Mouse (Mus musculus): Measurements from ENCODE around the gene Gm20388. TPM values are rescaled to one million over a fixed set of nuclear protein-coding genes. Genes with fewer than 3 reads are reported as not detected.
A peak's percentile ranks its signal among the peaks of the same experiment; 100 is the strongest.

The Gm20388 gene
- polyA plus RNA-seq, 1 experiment from 2014 or later, result 1.4 TPM

GRCm38 (mm10) chr8:120017349-120017748 lies 106.7 kb downstream of the Gm20388 start:
- WGBS (ENCODE audit: insufficient replicate concordance), result 73% methylated on average over 13 of the region's 13 CpGs
- Histone ChIP-seq H3K4me2 (ENCODE audit: low read depth, low read length) (no peak overlapping the region), H3K27me3 (ENCODE audit: control insufficient read depth, insufficient read depth, low read depth, low read length) (no peaks in the 10 kb centered on the region), H3K9me3 (replicated peaks; ENCODE audit: control insufficient read depth, low read length) (no peaks in the 10 kb centered on the region), H3K36me3 (ENCODE audit: control insufficient read depth, insufficient read depth) (no peaks in the 10 kb centered on the region), H3K27ac (ENCODE audit: low read length) (no peak overlapping the region), H3K9ac (ENCODE audit: low read depth, low read length) (no peak overlapping the region), H3K4me3 (ENCODE audit: low read depth, low read length) (no peak overlapping the region), H3K4me1 (ENCODE audit: control insufficient read depth, low read depth, low read length) (no peaks in the 10 kb centered on the region)
- ATAC-seq (ENCODE audit: low read depth), result no peak

GRCm38 (mm10) chr8:120017786-120018185 lies 107.1 kb downstream of the Gm20388 start:
- H3K9ac ChIP-seq (ENCODE audit: low read depth, low read length), result no peak overlapping the region
- 70% methylated on average over 6 of the region's 6 CpGs for WGBS (ENCODE audit: insufficient replicate concordance)
- H3K27ac ChIP-seq (ENCODE audit: low read length), result no peak overlapping the region
- H3K36me3 ChIP-seq (ENCODE audit: control insufficient read depth, insufficient read depth), result no peaks in the 10 kb centered on the region
- no peaks in the 10 kb centered on the region for H3K27me3 ChIP-seq (ENCODE audit: control insufficient read depth, insufficient read depth, low read depth, low read length)
- no peaks in the 10 kb centered on the region for H3K9me3 ChIP-seq (replicated peaks; ENCODE audit: control insufficient read depth, low read length)
- H3K4me2 ChIP-seq (ENCODE audit: low read depth, low read length), result no peak overlapping the region
- no peak overlapping the region for H3K4me3 ChIP-seq (ENCODE audit: low read depth, low read length)
- H3K4me1 ChIP-seq (ENCODE audit: control insufficient read depth, low read depth, low read length), result no peaks in the 10 kb centered on the region
- no peak for ATAC-seq (ENCODE audit: low read depth)

GRCm38 (mm10) chr8:120018379-120018778 lies 107.7 kb downstream of the Gm20388 start:
- ATAC-seq (ENCODE audit: low read depth), result no peak
- Histone ChIP-seq H3K9me3 (replicated peaks; ENCODE audit: control insufficient read depth, low read length) (no peaks in the 10 kb centered on the region), H3K4me1 (ENCODE audit: control insufficient read depth, low read depth, low read length) (no peaks in the 10 kb centered on the region), H3K36me3 (ENCODE audit: control insufficient read depth, insufficient read depth) (no peaks in the 10 kb centered on the region), H3K27me3 (ENCODE audit: control insufficient read depth, insufficient read depth, low read depth, low read length) (no peaks in the 10 kb centered on the region), H3K27ac (ENCODE audit: low read length) (no peak overlapping the region), H3K4me3 (ENCODE audit: low read depth, low read length) (no peak overlapping the region), H3K9ac (ENCODE audit: low read depth, low read length) (no peak overlapping the region), H3K4me2 (ENCODE audit: low read depth, low read length) (no peak overlapping the region)
- 69% methylated on average over 6 of the region's 6 CpGs for WGBS (ENCODE audit: insufficient replicate concordance)

GRCm38 (mm10) chr8:120019297-120019696 lies 108.7 kb downstream of the Gm20388 start:
- H3K9ac ChIP-seq (ENCODE audit: low read depth, low read length), result no peak overlapping the region
- H3K36me3 ChIP-seq (ENCODE audit: control insufficient read depth, insufficient read depth), result no peaks in the 10 kb centered on the region
- H3K4me2 ChIP-seq (ENCODE audit: low read depth, low read length), result no peak overlapping the region
- no peaks in the 10 kb centered on the region for H3K27me3 ChIP-seq (ENCODE audit: control insufficient read depth, insufficient read depth, low read depth, low read length)
- 72% methylated on average over 5 of the region's 5 CpGs for WGBS (ENCODE audit: insufficient replicate concordance)
- no peak overlapping the region for H3K27ac ChIP-seq (ENCODE audit: low read length)
- H3K4me1 ChIP-seq (ENCODE audit: control insufficient read depth, low read depth, low read length), result no peaks in the 10 kb centered on the region
- no peak for ATAC-seq (ENCODE audit: low read depth)
- H3K9me3 ChIP-seq (replicated peaks; ENCODE audit: control insufficient read depth, low read length), result no peaks in the 10 kb centered on the region
- no peak overlapping the region for H3K4me3 ChIP-seq (ENCODE audit: low read depth, low read length)

- no peaks in the 10 kb centered on the region for H3K9me3 ChIP-seq (replicated peaks; ENCODE audit: control insufficient read depth, low read length)
- H3K9ac ChIP-seq (ENCODE audit: low read depth, low read length), result no peak overlapping the region
- no peak overlapping the region for H3K4me2 ChIP-seq (ENCODE audit: low read depth, low read length)
- no peak overlapping the region for H3K27ac ChIP-seq (ENCODE audit: low read length)
- no peaks in the 10 kb centered on the region for H3K27me3 ChIP-seq (ENCODE audit: control insufficient read depth, insufficient read depth, low read depth, low read length)
- no peaks in the 10 kb centered on the region for H3K36me3 ChIP-seq (ENCODE audit: control insufficient read depth, insufficient read depth)
- 45% methylated on average over 7 of the region's 7 CpGs for WGBS (ENCODE audit: insufficient replicate concordance)
- no peaks in the 10 kb centered on the region for H3K4me1 ChIP-seq (ENCODE audit: control insufficient read depth, low read depth, low read length)
- no peak overlapping the region for H3K4me3 ChIP-seq (ENCODE audit: low read depth, low read length)
- ATAC-seq (ENCODE audit: low read depth), result no peak
These were observed 109.7 kb downstream of the Gm20388 start for GRCm38 (mm10) chr8:120020298-120020697.

GRCm38 (mm10) chr8:120026199-120026598 lies 115.6 kb downstream of the Gm20388 start:
- H3K4me2 ChIP-seq (ENCODE audit: low read depth, low read length), result no peak overlapping the region
- H3K27me3 ChIP-seq (ENCODE audit: control insufficient read depth, insufficient read depth, low read depth, low read length), result no peaks in the 10 kb centered on the region
- H3K4me1 ChIP-seq (ENCODE audit: control insufficient read depth, low read depth, low read length), result no peaks in the 10 kb centered on the region
- ATAC-seq (ENCODE audit: low read depth), result peak; percentile 16; the same call in 1 of the 2 replicates
- WGBS (ENCODE audit: insufficient replicate concordance), result 26% methylated on average over 5 of the region's 5 CpGs
- no peak overlapping the region for H3K4me3 ChIP-seq (ENCODE audit: low read depth, low read length)
- no peaks in the 10 kb centered on the region for H3K36me3 ChIP-seq (ENCODE audit: control insufficient read depth, insufficient read depth)
- no peak overlapping the region for H3K27ac ChIP-seq (ENCODE audit: low read length)
- H3K9me3 ChIP-seq (replicated peaks; ENCODE audit: control insufficient read depth, low read length), result no peaks in the 10 kb centered on the region
- no peak overlapping the region for H3K9ac ChIP-seq (ENCODE audit: low read depth, low read length)

- Histone ChIP-seq H3K4me2 (ENCODE audit: low read depth, low read length) (no peak overlapping the region), H3K36me3 (ENCODE audit: control insufficient read depth, insufficient read depth) (no peaks in the 10 kb centered on the region), H3K9me3 (replicated peaks; ENCODE audit: control insufficient read depth, low read length) (no peaks in the 10 kb centered on the region), H3K4me3 (ENCODE audit: low read depth, low read length) (no peak overlapping the region), H3K27me3 (ENCODE audit: control insufficient read depth, insufficient read depth, low read depth, low read length) (no peaks in the 10 kb centered on the region), H3K9ac (ENCODE audit: low read depth, low read length) (no peak overlapping the region), H3K27ac (ENCODE audit: low read length) (no peak overlapping the region), H3K4me1 (ENCODE audit: control insufficient read depth, low read depth, low read length) (no peaks in the 10 kb centered on the region)
- WGBS (ENCODE audit: insufficient replicate concordance), result 39% methylated on average over 6 of the region's 6 CpGs
- ATAC-seq (ENCODE audit: low read depth), result no peak
These were observed 116.3 kb downstream of the Gm20388 start for GRCm38 (mm10) chr8:120026991-120027390.

- Histone ChIP-seq H3K36me3 (ENCODE audit: control insufficient read depth, insufficient read depth) (no peaks in the 10 kb centered on the region), H3K4me1 (ENCODE audit: control insufficient read depth, low read depth, low read length) (no peaks in the 10 kb centered on the region), H3K9me3 (replicated peaks; ENCODE audit: control insufficient read depth, low read length) (no peaks in the 10 kb centered on the region), H3K4me3 (ENCODE audit: low read depth, low read length) (no peak overlapping the region), H3K9ac (ENCODE audit: low read depth, low read length) (no peak overlapping the region), H3K27ac (ENCODE audit: low read length) (no peak overlapping the region), H3K4me2 (ENCODE audit: low read depth, low read length) (no peak overlapping the region), H3K27me3 (ENCODE audit: control insufficient read depth, insufficient read depth, low read depth, low read length) (no peaks in the 10 kb centered on the region)
- ATAC-seq (ENCODE audit: low read depth), result no peak
- WGBS (ENCODE audit: insufficient replicate concordance), result 77% methylated on average over 5 of the region's 5 CpGs
These were observed 119.8 kb downstream of the Gm20388 start for GRCm38 (mm10) chr8:120030447-120030846.

- 64% methylated on average over 5 of the region's 5 CpGs for WGBS (ENCODE audit: insufficient replicate concordance)
- Histone ChIP-seq H3K9ac (ENCODE audit: low read depth, low read length) (no peak overlapping the region), H3K36me3 (ENCODE audit: control insufficient read depth, insufficient read depth) (no peaks in the 10 kb centered on the region), H3K4me3 (ENCODE audit: low read depth, low read length) (no peak overlapping the region), H3K4me2 (ENCODE audit: low read depth, low read length) (no peak overlapping the region), H3K27ac (ENCODE audit: low read length) (no peak overlapping the region), H3K27me3 (ENCODE audit: control insufficient read depth, insufficient read depth, low read depth, low read length) (no peaks in the 10 kb centered on the region), H3K9me3 (replicated peaks; ENCODE audit: control insufficient read depth, low read length) (no peaks in the 10 kb centered on the region), H3K4me1 (ENCODE audit: control insufficient read depth, low read depth, low read length) (no peaks in the 10 kb centered on the region)
- no peak for ATAC-seq (ENCODE audit: low read depth)
These were observed 122.0 kb downstream of the Gm20388 start for GRCm38 (mm10) chr8:120032549-120033208.

All from liver, embryonic 16.5 days (tissue).